Mouse (Mus musculus) kidney, adult 2 months (tissue): ENCODE measurements at regions not wholly inside any gene's neighbourhood (a gene's known extent, or its start where the extent isn't known, plus 50 kb on each side); places are given as distances from the start of the nearest gene placed in this dataset.
A peak's percentile ranks its signal among the peaks of the same experiment; 100 is the strongest.

Experiments used
- DNase-seq: peaks from one replicate; pipeline ENCODE4 v3.0.0; 2021
- H3K27ac ChIP-seq: fragments of 200-500 bp; 2 replicates; pipeline ENCODE4 v1.5.1; 2012; ENCODE audit warnings: low read depth, low read length, control low read depth, inconsistent platforms; ENCODE audit not compliant: insufficient read depth
- H3K27me3 ChIP-seq: fragments of 200-500 bp; replicated peaks from 2 replicates; pipeline ENCODE4 v1.6.1; 2012; ENCODE audit warnings: mild to moderate bottlenecking, moderate library complexity, low read length, inconsistent platforms; ENCODE audit not compliant: control insufficient read depth, insufficient read depth
- H3K36me3 ChIP-seq: fragments of 200-500 bp; 2 replicates; pipeline ENCODE4 v1.6.1; 2012; ENCODE audit warnings: mild to moderate bottlenecking, moderate library complexity, low read length, inconsistent platforms; ENCODE audit not compliant: control insufficient read depth, insufficient read depth
- H3K4me1 ChIP-seq: fragments of 200-500 bp; 2 replicates; pipeline ENCODE4 v1.6.1; 2011; ENCODE audit warnings: low read length; ENCODE audit not compliant: control insufficient read depth, insufficient read depth
- H3K4me3 ChIP-seq: fragments of 200-500 bp; 2 replicates; pipeline ENCODE4 v1.5.1; 2011; ENCODE audit warnings: mild to moderate bottlenecking, low read depth, low read length, control low read depth; ENCODE audit not compliant: insufficient read depth
- CTCF ChIP-seq: fragments of 200-500 bp; conservative IDR thresholded peaks from 2 replicates; pipeline ENCODE4 v1.5.1; 2011; ENCODE audit warnings: low read depth, mild to moderate bottlenecking, control low read depth, low read length, moderate library complexity, mixed read lengths; ENCODE audit not compliant: insufficient read depth, insufficient read length
- POLR2A ChIP-seq: fragments of 200-500 bp; IDR thresholded peaks from one replicate; pipeline ENCODE4 v1.6.1; 2011; ENCODE audit warnings: low read depth, low read length, control low read depth
- WGBS: fragments of 180-500 bp; shearing (Covaris S2); methylation state at CpG from one replicate; pipeline ENCODE4 v1.1.7; 2018; 5-methylcytosine and 5-hydroxymethylcytosine counted together

DNA sequence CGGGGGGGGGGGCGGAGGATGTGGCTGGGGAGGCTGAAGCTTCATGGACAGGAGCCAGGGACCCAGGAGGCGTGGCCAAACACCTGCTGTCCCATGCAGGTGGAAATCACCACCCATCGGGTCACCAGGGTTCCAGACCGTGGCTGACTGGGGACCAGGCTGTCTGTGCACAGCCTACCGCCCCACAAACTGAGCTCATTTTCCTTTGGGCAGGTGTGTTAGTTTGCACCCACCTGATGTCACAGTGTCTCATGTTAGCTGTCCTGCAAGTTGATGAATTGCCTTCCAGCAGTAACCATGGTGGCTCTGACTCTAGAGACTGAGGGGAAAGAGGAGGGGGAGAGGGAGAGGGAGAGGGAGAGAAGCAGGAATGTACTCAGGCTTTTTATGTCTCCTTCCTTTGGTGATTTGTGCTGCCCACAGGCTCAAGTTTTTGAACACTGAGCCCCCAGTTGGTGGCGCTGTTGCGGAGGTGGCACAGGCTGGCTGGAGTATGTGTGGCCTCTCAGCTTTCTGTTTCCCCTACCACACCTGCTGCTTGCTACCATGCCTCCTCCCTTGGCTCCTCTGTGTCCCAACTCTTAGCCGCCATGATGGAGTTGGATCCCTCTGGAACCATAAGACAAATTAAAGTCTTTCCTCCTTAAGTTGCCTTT lies 107.8 kb upstream of the Man2a1 start:
- no peaks in the 10 kb centered on the region for H3K27me3 ChIP-seq
- H3K27ac ChIP-seq, result no peak overlapping the region
- TF ChIP-seq CTCF (peak; percentile 48), POLR2A (no peak)
- H3K36me3 ChIP-seq, result no peaks in the 10 kb centered on the region
- H3K4me1 ChIP-seq, result no peaks in the 10 kb centered on the region
- DNase-seq, result no peak
- H3K4me3 ChIP-seq, result no peak overlapping the region
- WGBS, result 48% methylated on average over 9 of the region's 9 CpGs

DNA sequence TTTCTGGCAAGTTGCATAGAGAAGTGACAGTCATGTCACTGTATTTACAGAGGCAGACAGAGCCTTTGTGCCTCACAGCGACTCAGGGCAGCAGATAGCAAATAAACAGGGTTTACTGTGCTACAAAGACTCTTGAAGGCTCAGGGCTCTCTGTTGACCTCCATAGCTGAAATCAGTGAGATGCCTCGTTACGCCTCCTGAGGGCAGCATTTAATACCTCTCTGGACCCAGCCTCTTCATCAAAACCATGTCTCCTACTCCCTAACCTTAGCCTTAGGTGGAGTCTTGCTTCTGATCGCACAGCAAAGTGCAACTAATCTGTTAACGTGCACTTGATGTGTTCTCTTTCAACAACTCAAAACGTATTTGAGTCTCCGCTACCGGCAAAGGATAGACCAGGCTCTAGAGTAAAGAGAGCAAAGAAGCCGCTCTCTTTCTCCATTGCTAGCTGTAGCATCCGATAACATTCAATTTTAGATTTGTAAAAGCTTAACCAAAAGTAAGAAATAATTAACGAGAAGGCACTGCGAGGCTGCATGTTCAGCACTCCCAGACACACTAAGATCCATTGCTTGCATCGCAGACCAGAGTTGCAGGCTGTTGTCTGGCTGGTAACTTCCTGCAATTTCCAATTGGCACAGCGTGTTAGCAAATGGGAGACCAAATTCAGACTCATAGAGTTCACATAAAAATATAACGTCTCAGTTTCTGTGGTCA lies 101.1 kb upstream of the Man2a1 start:
- 28% methylated on average over 15 of the region's 15 CpGs for WGBS
- no peaks in the 10 kb centered on the region for H3K4me1 ChIP-seq
- H3K27me3 ChIP-seq, result no peaks in the 10 kb centered on the region
- TF ChIP-seq CTCF (peak; percentile 79), POLR2A (no peak)
- H3K4me3 ChIP-seq, result no peak overlapping the region
- H3K27ac ChIP-seq, result no peak overlapping the region
- H3K36me3 ChIP-seq, result no peaks in the 10 kb centered on the region
- DNase-seq, result peak; percentile 75

GRCm38 (mm10) chr17:64502376-64502775 lies 98.2 kb upstream of the Man2a1 start:
- Histone ChIP-seq H3K27me3 (no peaks in the 10 kb centered on the region), H3K36me3 (no peaks in the 10 kb centered on the region), H3K4me3 (no peak overlapping the region), H3K27ac (no peak overlapping the region), H3K4me1 (no peaks in the 10 kb centered on the region)
- TF ChIP-seq CTCF (no peak), POLR2A (no peak)
- no peak for DNase-seq
- 89% methylated on average over 2 of the region's 2 CpGs for WGBS

- H3K27me3 ChIP-seq, result no peaks in the 10 kb centered on the region
- no peak for DNase-seq
- TF ChIP-seq POLR2A (no peak), CTCF (no peak)
- no peak overlapping the region for H3K4me3 ChIP-seq
- H3K27ac ChIP-seq, result no peak overlapping the region
- WGBS, result 83% methylated on average over 2 of the region's 2 CpGs
- H3K36me3 ChIP-seq, result no peaks in the 10 kb centered on the region
- no peaks in the 10 kb centered on the region for H3K4me1 ChIP-seq
Measured at GRCm38 (mm10) chr17:64505956-64506355, 94.6 kb upstream of the Man2a1 start.

- no peaks in the 10 kb centered on the region for H3K27me3 ChIP-seq
- no peak for DNase-seq
- H3K4me3 ChIP-seq, result no peak overlapping the region
- H3K4me1 ChIP-seq, result no peaks in the 10 kb centered on the region
- 87% methylated on average over 3 of the region's 3 CpGs for WGBS
- no peak overlapping the region for H3K27ac ChIP-seq
- no peaks in the 10 kb centered on the region for H3K36me3 ChIP-seq
- TF ChIP-seq POLR2A (no peak), CTCF (no peak)
Measured at GRCm38 (mm10) chr17:64511139-64511779, 89.3 kb upstream of the Man2a1 start.

DNA sequence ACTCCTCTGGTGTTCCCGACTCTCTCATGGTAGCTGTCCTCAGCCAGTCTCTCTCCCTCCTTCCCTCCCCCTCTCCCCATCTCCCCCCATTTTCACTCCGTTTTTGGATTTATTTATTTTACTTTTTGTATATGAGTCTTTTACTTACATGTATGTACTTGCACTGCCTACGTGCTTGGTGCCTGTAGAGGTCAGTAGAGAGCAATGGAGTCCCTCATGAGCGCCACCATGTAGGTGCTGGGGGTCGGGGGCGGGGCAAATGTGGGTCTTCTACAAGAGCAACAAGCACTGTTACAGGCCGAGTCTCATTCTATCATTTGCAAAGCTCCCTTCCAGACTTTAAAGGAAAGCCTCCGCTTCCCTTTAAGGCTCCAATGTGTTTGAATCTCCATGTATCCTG lies 78.3 kb upstream of the Man2a1 start:
- Histone ChIP-seq H3K4me1 (no peaks in the 10 kb centered on the region), H3K36me3 (no peaks in the 10 kb centered on the region), H3K27ac (no peak overlapping the region), H3K27me3 (no peaks in the 10 kb centered on the region), H3K4me3 (no peak overlapping the region)
- 79% methylated on average over 8 of the region's 8 CpGs for WGBS
- TF ChIP-seq CTCF (peak; percentile 46), POLR2A (no peak)
- no peak for DNase-seq

- no peak for DNase-seq
- TF ChIP-seq POLR2A (no peak), CTCF (no peak)
- H3K27ac ChIP-seq, result no peak overlapping the region
- no peaks in the 10 kb centered on the region for H3K27me3 ChIP-seq
- H3K4me1 ChIP-seq, result no peaks in the 10 kb centered on the region
- no peaks in the 10 kb centered on the region for H3K36me3 ChIP-seq
- 95% methylated on average over 8 of the region's 8 CpGs for WGBS
- H3K4me3 ChIP-seq, result no peak overlapping the region
Measured at GRCm38 (mm10) chr17:64523899-64524298, 76.6 kb upstream of the Man2a1 start.
